Mouse (Mus musculus): ENCODE data around the gene Acot11. TPM values are rescaled to one million over a fixed set of nuclear protein-coding genes. Genes with fewer than 3 reads are reported as not detected.

Gene Acot11
- total and polyA plus RNA-seq, 3 experiments, result 2.3 to 6.8 (median 4.3) TPM

- no peak within 1 kb of the TSS for H3K9ac ChIP-seq (ENCODE audit: insufficient read depth, low read depth)
- no peak within 1 kb of the TSS for H3K4me3 ChIP-seq (replicated peaks in 1 of 3; ENCODE audit: low read depth in 2 of 3, low read length in 2 of 3, poor library complexity in 1 of 3)
- no peaks in the 10 kb centered on the region for H3K36me3 ChIP-seq (replicated peaks in 1 of 2; ENCODE audit: control insufficient read depth in 1 of 2, insufficient read depth in 1 of 2, low read length in 1 of 2)
- no peaks in the 10 kb centered on the region for H3K9me3 ChIP-seq (replicated peaks; ENCODE audit: low read length)
- H3K79me2 ChIP-seq (replicated peaks; ENCODE audit: control insufficient read depth, extremely low read depth, insufficient read depth, poor library complexity, severe bottlenecking), result no peaks in the 10 kb centered on the region
- no peak for DNase-seq (ENCODE audit: extremely low read depth)
- H3K4me2 ChIP-seq (ENCODE audit: insufficient read depth, low read depth, poor library complexity, severe bottlenecking), result no peak within 1 kb of the TSS
- in situ Hi-C loops (cut with MboI; ENCODE audit: low pct_ligation_motif_present, low pct_unique_long_range_greater_than_20kb, low sequenced_read_pairs), result no loop called here
- H3K27me3 ChIP-seq (replicated peaks), result peaks cover 8% of the 10 kb centered on the region
- dilution Hi-C loops (cut with MboI; ENCODE audit: extremely low pct_ligation_motif_present, extremely low pct_unique_long_range_greater_than_20kb, low sequenced_read_pairs), result no loop called here
- H3K27ac ChIP-seq (ENCODE audit: insufficient read depth, low read depth), result no peak within 1 kb of the TSS
- TF ChIP-seq JUND (conservative IDR thresholded peaks at IDR 0.05; ENCODE audit: low read depth, low read length), result no peak
- no peak for TF ChIP-seq MAFK (IDR thresholded peaks at IDR 0.05; ENCODE audit: insufficient replicate concordance, low read length)
- TF ChIP-seq UBTF (IDR thresholded peaks at IDR 0.05; ENCODE audit: low read depth, low read length), result no peak
- no peak for TF ChIP-seq PAX5 (IDR thresholded peaks at IDR 0.05; ENCODE audit: low read length)
- TF ChIP-seq HCFC1 (IDR thresholded peaks at IDR 0.05; ENCODE audit: low read depth, low read length), result no peak
- TF ChIP-seq ZC3H11A (IDR thresholded peaks at IDR 0.05; ENCODE audit: low read depth, low read length), result no peak
- no peak for TF ChIP-seq ZKSCAN1 (IDR thresholded peaks at IDR 0.05; ENCODE audit: borderline replicate concordance, low read depth, low read length)
- TF ChIP-seq CHD2 (IDR thresholded peaks at IDR 0.05; ENCODE audit: low read length), result no peak
- peaks cover 2 to 38% of the 10 kb centered on the region in 2 experiments; a peak in 3 of 4 replicates for H3K4me1 ChIP-seq (ENCODE audit: control insufficient read depth in 1 of 2, insufficient read depth in 2 of 2)
Observed at GRCm38 (mm10) chr4:106733636-106734035, 71.2 kb downstream of the Acot11 start, which contains the start of gene Fam151a. Gene Fam151a (plus strand): TSS chr4:106733889.

- TF ChIP-seq UBTF (IDR thresholded peaks at IDR 0.05; ENCODE audit: low read depth, low read length), result no peak
- no peak for TF ChIP-seq HCFC1 (IDR thresholded peaks at IDR 0.05; ENCODE audit: low read depth, low read length)
- no peak for TF ChIP-seq MAFK (IDR thresholded peaks at IDR 0.05; ENCODE audit: insufficient replicate concordance, low read length)
- TF ChIP-seq GABPA (IDR thresholded peaks at IDR 0.05; ENCODE audit: insufficient replicate concordance, low read depth, low read length), result no peak
- Histone ChIP-seq H3K27ac (ENCODE audit: insufficient read depth, low read depth) (no peak within 1 kb of the TSS), H3K9me3 (replicated peaks; ENCODE audit: low read length) (no peaks in the 10 kb centered on the region), H3K79me2 (replicated peaks; ENCODE audit: control insufficient read depth, extremely low read depth, insufficient read depth, poor library complexity, severe bottlenecking) (no peaks in the 10 kb centered on the region), H3K9ac (ENCODE audit: insufficient read depth, low read depth) (no peak within 1 kb of the TSS), H3K36me3 (replicated peaks in 1 of 2; ENCODE audit: control insufficient read depth in 1 of 2, insufficient read depth in 1 of 2, low read length in 1 of 2) (no peaks in the 10 kb centered on the region), H3K4me1 (ENCODE audit: control insufficient read depth in 1 of 2, insufficient read depth in 2 of 2) (peaks cover 2 to 22% of the 10 kb centered on the region in 2 experiments; a peak in 3 of 4 replicates), H3K27me3 (replicated peaks) (peaks cover 8% of the 10 kb centered on the region), H3K4me3 (replicated peaks in 1 of 3; ENCODE audit: low read depth in 2 of 3, low read length in 2 of 3, poor library complexity in 1 of 3) (no peak within 1 kb of the TSS), H3K4me2 (ENCODE audit: insufficient read depth, low read depth, poor library complexity, severe bottlenecking) (no peak within 1 kb of the TSS)
- DNase-seq (ENCODE audit: extremely low read depth), result no peak
- in situ Hi-C loops (cut with MboI; ENCODE audit: low pct_ligation_motif_present, low pct_unique_long_range_greater_than_20kb, low sequenced_read_pairs), result no loop called here
- dilution Hi-C loops (cut with MboI; ENCODE audit: extremely low pct_ligation_motif_present, extremely low pct_unique_long_range_greater_than_20kb, low sequenced_read_pairs), result no loop called here
Observed at GRCm38 (mm10) chr4:106730814-106731213, 74.0 kb downstream of the Acot11 start, which contains the start of gene Mroh7. Gene Mroh7 (minus strand): TSS chr4:106730925.

- in situ Hi-C loops (cut with MboI; ENCODE audit: low pct_ligation_motif_present, low pct_unique_long_range_greater_than_20kb, low sequenced_read_pairs), result no loop called here
- dilution Hi-C loops (cut with MboI; ENCODE audit: extremely low pct_ligation_motif_present, extremely low pct_unique_long_range_greater_than_20kb, low sequenced_read_pairs), result no loop called here
- no peak for TF ChIP-seq SIN3A (IDR thresholded peaks at IDR 0.05; ENCODE audit: low read length)
- no peak for TF ChIP-seq NELFE (IDR thresholded peaks at IDR 0.05; ENCODE audit: low read depth, low read length)
- no peak for TF ChIP-seq CHD1 (IDR thresholded peaks at IDR 0.05; ENCODE audit: low read depth, low read length)
- TF ChIP-seq TBP (conservative IDR thresholded peaks at IDR 0.05; ENCODE audit: low read depth, low read length), result no peak
- no peak for TF ChIP-seq USF1 (IDR thresholded peaks at IDR 0.05; ENCODE audit: low read depth, low read length)
- TF ChIP-seq HCFC1 (IDR thresholded peaks at IDR 0.05; ENCODE audit: low read depth, low read length), result no peak
Observed at GRCm38 (mm10) chr4:106720631-106721030, 84.2 kb downstream of the Acot11 start.

More at GRCm38 (mm10) chr4:106720631-106721030, 84.2 kb downstream of the Acot11 start:
- Histone ChIP-seq H3K79me2 (replicated peaks; ENCODE audit: control insufficient read depth, extremely low read depth, insufficient read depth, poor library complexity, severe bottlenecking) (no peaks in the 10 kb centered on the region), H3K9ac (ENCODE audit: insufficient read depth, low read depth) (no peak overlapping the region), H3K36me3 (replicated peaks in 1 of 2; ENCODE audit: control insufficient read depth in 1 of 2, insufficient read depth in 1 of 2, low read length in 1 of 2) (no peaks in the 10 kb centered on the region), H3K9me3 (replicated peaks; ENCODE audit: low read length) (no peaks in the 10 kb centered on the region), H3K4me1 (ENCODE audit: control insufficient read depth in 1 of 2, insufficient read depth in 2 of 2) (peaks cover 0 to 17% of the 10 kb centered on the region in 2 experiments; a peak in 2 of 4 replicates), H3K4me2 (ENCODE audit: insufficient read depth, low read depth, poor library complexity, severe bottlenecking) (no peak overlapping the region), H3K4me3 (replicated peaks in 1 of 3; ENCODE audit: low read depth in 2 of 3, low read length in 2 of 3, poor library complexity in 1 of 3) (no peak overlapping the region), H3K27me3 (replicated peaks) (peaks cover 14% of the 10 kb centered on the region), H3K27ac (ENCODE audit: insufficient read depth, low read depth) (no peak overlapping the region)
- no peak for DNase-seq (ENCODE audit: extremely low read depth)

Measured in CH12.LX (cell line).